ENCODE assay signal across 13 mouse cellular contexts in genomic region chr11:115902177-115902576, GRCm38 (mm10). TPM values are rescaled to one million over a fixed set of nuclear protein-coding genes. Genes with fewer than 3 reads are reported as not detected.
A peak's percentile ranks its signal among the peaks of the same experiment; 100 is the strongest.
DNase-seq lines count a peak whose midpoint lies in the region; ATAC-seq and TF ChIP-seq lines count a peak whose summit lies in the region.
"Had no signal": no experiment of that assay in that cellular context is flagged by ENCODE, and none has a peak within 500 bp of the region (broad histone marks: within the 10 kb centered on the region; RNA-seq: fewer than 3 reads in every experiment).

No protein-coding gene starts in this region.

- TF ChIP-seq CTCF in forebrain, postnatal 0 days (IDR thresholded peaks at IDR 0.05; ENCODE audit: low read depth): no peak
- no peak for TF ChIP-seq CTCF in midbrain, postnatal 0 days (IDR thresholded peaks at IDR 0.05)

- 90% methylated on average over 5 of the region's 5 CpGs for whole genome bisulfite sequencing in forebrain, embryonic 11.5 days
- WGBS in forebrain, postnatal 0 days: 84% methylated on average over 5 of the region's 5 CpGs
- 80% methylated on average over 5 of the region's 5 CpGs for WGBS in midbrain, embryonic 10.5 days
- 76% methylated on average over 5 of the region's 5 CpGs for WGBS in midbrain, postnatal 0 days
- WGBS in stomach, embryonic 14.5 days: 81% methylated on average over 5 of the region's 5 CpGs

- H3K9ac ChIP-seq in forebrain, embryonic 11.5 days (ENCODE audit: low read length): no peak overlapping the region
- no peak overlapping the region for H3K9ac ChIP-seq in forebrain, postnatal 0 days
- H3K9ac ChIP-seq in midbrain, postnatal 0 days (replicated peaks; ENCODE audit: low read length, poor library complexity, severe bottlenecking): no peak overlapping the region
- H3K9ac ChIP-seq in stomach, embryonic 14.5 days (replicated peaks; ENCODE audit: low read depth, low read length): no peak overlapping the region

- H3K4me1 ChIP-seq in forebrain, embryonic 11.5 days (replicated peaks; ENCODE audit: control insufficient read depth, insufficient read depth, low read length): peaks cover 10% of the 10 kb centered on the region; the same call in 1 of the 2 replicates
- H3K4me1 ChIP-seq in forebrain, postnatal 0 days (ENCODE audit: insufficient read depth): no peaks in the 10 kb centered on the region
- peaks cover 80% of the 10 kb centered on the region for H3K4me1 ChIP-seq in midbrain, embryonic 10.5 days
- no peaks in the 10 kb centered on the region for H3K4me1 ChIP-seq in midbrain, postnatal 0 days (ENCODE audit: insufficient read depth, low read length)
- H3K4me1 ChIP-seq in stomach, embryonic 14.5 days (ENCODE audit: control insufficient read depth, insufficient read depth, low read length): peaks cover 38% of the 10 kb centered on the region

- no peaks in the 10 kb centered on the region for H3K36me3 ChIP-seq in forebrain, embryonic 11.5 days (ENCODE audit: control insufficient read depth, insufficient read depth, low read length)
- H3K36me3 ChIP-seq in forebrain, postnatal 0 days (ENCODE audit: insufficient read depth): no peaks in the 10 kb centered on the region
- peaks cover 9% of the 10 kb centered on the region for H3K36me3 ChIP-seq in midbrain, embryonic 10.5 days
- H3K36me3 ChIP-seq in midbrain, postnatal 0 days (ENCODE audit: insufficient read depth, low read length): no peaks in the 10 kb centered on the region
- no peaks in the 10 kb centered on the region for H3K36me3 ChIP-seq in stomach, embryonic 14.5 days (ENCODE audit: control insufficient read depth, insufficient read depth, low read length)

- no peak for DNase-seq in forebrain, embryonic 11.5 days (ENCODE audit: low spot score)
- no peak for DNase-seq in forebrain, postnatal 0 days
- no peak for DNase-seq in midbrain, embryonic 10.5 days (ENCODE audit: low spot score)
- no peak for DNase-seq in midbrain, postnatal 0 days (ENCODE audit: low spot score)
- peak; percentile 47 for DNase-seq in heart, postnatal 4 days
- no peak for DNase-seq in right cerebral cortex, postnatal 4 days
- DNase-seq: retina, postnatal 1 day had no signal

- H3K27me3 ChIP-seq in forebrain, embryonic 11.5 days (ENCODE audit: control insufficient read depth, insufficient read depth, low read length): no peaks in the 10 kb centered on the region
- no peaks in the 10 kb centered on the region for H3K27me3 ChIP-seq in forebrain, postnatal 0 days (ENCODE audit: insufficient read depth, low read length)
- H3K27me3 ChIP-seq in midbrain, embryonic 10.5 days (ENCODE audit: low read depth, poor library complexity, severe bottlenecking): no peaks in the 10 kb centered on the region
- H3K27me3 ChIP-seq in midbrain, postnatal 0 days (ENCODE audit: insufficient read depth, low read length): no peaks in the 10 kb centered on the region
- H3K27me3 ChIP-seq in stomach, embryonic 14.5 days (ENCODE audit: control insufficient read depth, insufficient read depth, low read length): no peaks in the 10 kb centered on the region

- ATAC-seq in forebrain, embryonic 11.5 days (replicated peaks; ENCODE audit: low FRiP score): no peak
- ATAC-seq in forebrain, postnatal 0 days: no peak
- no peak for ATAC-seq in midbrain, postnatal 0 days (ENCODE audit: low FRiP score)
- no peak for ATAC-seq in stomach, embryonic 14.5 days (ENCODE audit: insufficient number of reproducible peaks, insufficient read depth, low FRiP score, low read depth)
- ATAC-seq in cerebellum, adult (ENCODE audit: insufficient number of reproducible peaks, low FRiP score, low TSS enrichment): no peak

- no peak overlapping the region for H3K4me3 ChIP-seq in forebrain, embryonic 11.5 days (ENCODE audit: low read depth, low read length)
- no peak overlapping the region for H3K4me3 ChIP-seq in forebrain, postnatal 0 days (ENCODE audit: low read depth, low read length)
- no peak overlapping the region for H3K4me3 ChIP-seq in midbrain, embryonic 10.5 days
- H3K4me3 ChIP-seq in midbrain, postnatal 0 days (ENCODE audit: low read depth, low read length): no peak overlapping the region
- H3K4me3 ChIP-seq in stomach, embryonic 14.5 days (ENCODE audit: low read depth, low read length): no peak overlapping the region

- H3K27ac ChIP-seq in forebrain, embryonic 11.5 days (ENCODE audit: low read depth, low read length): peak overlapping the region; percentile 39
- H3K27ac ChIP-seq in forebrain, postnatal 0 days (ENCODE audit: low read depth, low read length): no peak overlapping the region
- peak overlapping the region; percentile 67 for H3K27ac ChIP-seq in midbrain, embryonic 10.5 days (replicated peaks)
- H3K27ac ChIP-seq in midbrain, postnatal 0 days (ENCODE audit: low read depth, low read length): no peak overlapping the region
- peak overlapping the region; percentile 10; the same call in 1 of the 2 replicates for H3K27ac ChIP-seq in stomach, embryonic 14.5 days (ENCODE audit: low read length)

- no peaks in the 10 kb centered on the region for H3K9me3 ChIP-seq in forebrain, embryonic 11.5 days (ENCODE audit: control insufficient read depth, low read length)
- no peaks in the 10 kb centered on the region for H3K9me3 ChIP-seq in forebrain, postnatal 0 days (ENCODE audit: low read length)
- H3K9me3 ChIP-seq in midbrain, embryonic 10.5 days (replicated peaks): no peaks in the 10 kb centered on the region
- H3K9me3 ChIP-seq in midbrain, postnatal 0 days (ENCODE audit: low read length): no peaks in the 10 kb centered on the region
- no peaks in the 10 kb centered on the region for H3K9me3 ChIP-seq in stomach, embryonic 14.5 days (ENCODE audit: control insufficient read depth, low read depth, low read length)

- H3K4me2 ChIP-seq in forebrain, embryonic 11.5 days (ENCODE audit: low read depth, low read length, severe bottlenecking): no peak overlapping the region
- H3K4me2 ChIP-seq in forebrain, postnatal 0 days (ENCODE audit: low read depth): no peak overlapping the region
- H3K4me2 ChIP-seq in midbrain, postnatal 0 days (ENCODE audit: low read depth, low read length, poor library complexity, severe bottlenecking): no peak overlapping the region
- no peak overlapping the region for H3K4me2 ChIP-seq in stomach, embryonic 14.5 days (replicated peaks; ENCODE audit: low read depth, low read length)

RNA-seq across cellular contexts. Expression of gene Smim5, which starts 2.4 kb away (rescaled TPM):
- 2.0 and 2.6 TPM in 2 replicates for polyA plus RNA-seq in forebrain, embryonic 11.5 days (2014; fragmentation: Nextera tagmentation; extraction: Ambion mirVana)
- total RNA-seq in forebrain, postnatal 0 days (2014; rRNA removed): 0.95 and 1.0 TPM in 2 replicates
- 2.4 and 2.5 TPM in 2 replicates for polyA plus RNA-seq in forebrain, postnatal 0 days (2015; fragmentation: Nextera tagmentation; extraction: Ambion mirVana)
- polyA plus RNA-seq in midbrain, embryonic 10.5 days (2016; fragmentation: Nextera tagmentation; extraction: Ambion mirVana): 1.0 and 1.6 TPM in 2 replicates
- total RNA-seq in midbrain, postnatal 0 days (2014; rRNA removed): not detected in 2 replicates
- polyA plus RNA-seq in midbrain, postnatal 0 days (2015; fragmentation: Nextera tagmentation; extraction: Ambion mirVana): 1.3 and 1.5 TPM in 2 replicates
- 10 to 100 TPM; 28.7 to 29.9 TPM for total RNA-seq in heart, postnatal 4 days (2021)
- 2.1 TPM in 2 replicates for polyA plus RNA-seq in stomach, embryonic 14.5 days (2014; fragmentation: Nextera tagmentation; extraction: Ambion mirVana)
- polyA plus RNA-seq: testis, adult 2 months had no signal

RNA-seq across cellular contexts. Expression of gene Smim6, which starts 9.6 kb away (rescaled TPM):
- 0.72 and 0.95 TPM in 2 replicates for polyA plus RNA-seq in forebrain, embryonic 11.5 days (2014; fragmentation: Nextera tagmentation; extraction: Ambion mirVana)
- not detected in 2 replicates for total RNA-seq in forebrain, postnatal 0 days (2014; rRNA removed)
- polyA plus RNA-seq in forebrain, postnatal 0 days (2015; fragmentation: Nextera tagmentation; extraction: Ambion mirVana): 0.27 TPM in 1 of 2 replicates, not detected in the other
- polyA plus RNA-seq in midbrain, embryonic 10.5 days (2016; fragmentation: Nextera tagmentation; extraction: Ambion mirVana): 1.00 and 1.3 TPM in 2 replicates
- total RNA-seq in midbrain, postnatal 0 days (2014; rRNA removed): not detected in 2 replicates
- polyA plus RNA-seq in midbrain, postnatal 0 days (2015; fragmentation: Nextera tagmentation; extraction: Ambion mirVana): 0.26 TPM in 1 of 2 replicates, not detected in the other
- under 1 TPM in 1 of 2 experiments, not detected in 1; 0.27 TPM for total RNA-seq in heart, postnatal 4 days (2021)
- 35.9 and 41.9 TPM in 2 replicates for polyA plus RNA-seq in stomach, embryonic 14.5 days (2014; fragmentation: Nextera tagmentation; extraction: Ambion mirVana)
- total RNA-seq: left cerebral cortex, postnatal 10 days; monocyte, adult 5-6 weeks had no signal
- polyA plus RNA-seq: cortical plate, adult 2 months had no signal

RNA-seq across cellular contexts. Expression of gene Sap30bp, which starts 30.9 kb away (rescaled TPM):
- polyA plus RNA-seq in forebrain, embryonic 11.5 days (2014; fragmentation: Nextera tagmentation; extraction: Ambion mirVana): 55.2 and 56.3 TPM in 2 replicates
- 60.4 and 70.9 TPM in 2 replicates for total RNA-seq in forebrain, postnatal 0 days (2014; rRNA removed)
- 49.5 and 59.4 TPM in 2 replicates for polyA plus RNA-seq in forebrain, postnatal 0 days (2015; fragmentation: Nextera tagmentation; extraction: Ambion mirVana)
- 51.9 and 52.1 TPM in 2 replicates for polyA plus RNA-seq in midbrain, embryonic 10.5 days (2016; fragmentation: Nextera tagmentation; extraction: Ambion mirVana)
- total RNA-seq in midbrain, postnatal 0 days (2014; rRNA removed): 44.3 and 46.4 TPM in 2 replicates
- polyA plus RNA-seq in midbrain, postnatal 0 days (2015; fragmentation: Nextera tagmentation; extraction: Ambion mirVana): 43.3 and 54.3 TPM in 2 replicates
- total RNA-seq in heart, postnatal 4 days (2021): 10 to 100 TPM; 25.7 to 29.0 TPM
- polyA plus RNA-seq in stomach, embryonic 14.5 days (2014; fragmentation: Nextera tagmentation; extraction: Ambion mirVana): 35.8 and 43.6 TPM in 2 replicates

RNA-seq across cellular contexts. Expression of gene Recql5, which starts 31.1 kb away (rescaled TPM):
- 28.3 and 35.6 TPM in 2 replicates for polyA plus RNA-seq in forebrain, embryonic 11.5 days (2014; fragmentation: Nextera tagmentation; extraction: Ambion mirVana)
- 14.5 and 18.9 TPM in 2 replicates for total RNA-seq in forebrain, postnatal 0 days (2014; rRNA removed)
- polyA plus RNA-seq in forebrain, postnatal 0 days (2015; fragmentation: Nextera tagmentation; extraction: Ambion mirVana): 6.9 and 8.4 TPM in 2 replicates
- 30.6 and 31.8 TPM in 2 replicates for polyA plus RNA-seq in midbrain, embryonic 10.5 days (2016; fragmentation: Nextera tagmentation; extraction: Ambion mirVana)
- 18.9 and 20.4 TPM in 2 replicates for total RNA-seq in midbrain, postnatal 0 days (2014; rRNA removed)
- polyA plus RNA-seq in midbrain, postnatal 0 days (2015; fragmentation: Nextera tagmentation; extraction: Ambion mirVana): 8.0 and 10.5 TPM in 2 replicates
- total RNA-seq in heart, postnatal 4 days (2021): 1 to 10 TPM; 8.0 to 10.0 TPM
- 19.6 and 20.2 TPM in 2 replicates for polyA plus RNA-seq in stomach, embryonic 14.5 days (2014; fragmentation: Nextera tagmentation; extraction: Ambion mirVana)

RNA-seq across cellular contexts. Expression of gene Myo15b, which starts 44.0 kb away (rescaled TPM):
- 0.16 TPM in 1 of 2 replicates, not detected in the other for polyA plus RNA-seq in forebrain, embryonic 11.5 days (2014; fragmentation: Nextera tagmentation; extraction: Ambion mirVana)
- total RNA-seq in forebrain, postnatal 0 days (2014; rRNA removed): not detected in 2 replicates
- 0.01 TPM in 1 of 2 replicates, not detected in the other for polyA plus RNA-seq in forebrain, postnatal 0 days (2015; fragmentation: Nextera tagmentation; extraction: Ambion mirVana)
- polyA plus RNA-seq in midbrain, embryonic 10.5 days (2016; fragmentation: Nextera tagmentation; extraction: Ambion mirVana): 0.12 and 0.21 TPM in 2 replicates
- total RNA-seq in midbrain, postnatal 0 days (2014; rRNA removed): not detected in 2 replicates
- 0.09 and 0.29 TPM in 2 replicates for polyA plus RNA-seq in midbrain, postnatal 0 days (2015; fragmentation: Nextera tagmentation; extraction: Ambion mirVana)
- total RNA-seq in heart, postnatal 4 days (2021): under 1 TPM; 0.16 to 0.19 TPM
- polyA plus RNA-seq in stomach, embryonic 14.5 days (2014; fragmentation: Nextera tagmentation; extraction: Ambion mirVana): 3.1 and 5.9 TPM in 2 replicates
- total RNA-seq: monocyte, adult 5-6 weeks had no signal

Comparison
In these comparisons a context has a peak if more than half of its experiments do, and no peak if none do; other contexts are left out.
1. H3K27ac ChIP-seq: peak in forebrain, embryonic 11.5 days (single experiment), midbrain, embryonic 10.5 days (single experiment) and stomach, embryonic 14.5 days (single experiment); none in forebrain, postnatal 0 days (single experiment) and midbrain, postnatal 0 days (single experiment).
2. RNA of gene Smim6, which starts 9.6 kb away (polyA plus RNA-seq): 35.9 to 41.9 TPM in stomach, embryonic 14.5 days; 1.00 to 1.3 TPM in midbrain, embryonic 10.5 days, 0.72 to 0.95 TPM in forebrain, embryonic 11.5 days, 0.27 TPM in forebrain, postnatal 0 days and 0.26 TPM in midbrain, postnatal 0 days; every median in the first group is over 10 times any median in the second.